Mouse (Mus musculus) cerebellum, adult 11-12 months (tissue): ENCODE results near the gene Pdia4.
A peak's percentile ranks its signal among the peaks of the same experiment; 100 is the strongest.

ENCODE experiments used
- DNase-seq: peaks from one replicate; pipeline ENCODE4 v3.0.0; 2022

Gene Pdia4

DNA sequence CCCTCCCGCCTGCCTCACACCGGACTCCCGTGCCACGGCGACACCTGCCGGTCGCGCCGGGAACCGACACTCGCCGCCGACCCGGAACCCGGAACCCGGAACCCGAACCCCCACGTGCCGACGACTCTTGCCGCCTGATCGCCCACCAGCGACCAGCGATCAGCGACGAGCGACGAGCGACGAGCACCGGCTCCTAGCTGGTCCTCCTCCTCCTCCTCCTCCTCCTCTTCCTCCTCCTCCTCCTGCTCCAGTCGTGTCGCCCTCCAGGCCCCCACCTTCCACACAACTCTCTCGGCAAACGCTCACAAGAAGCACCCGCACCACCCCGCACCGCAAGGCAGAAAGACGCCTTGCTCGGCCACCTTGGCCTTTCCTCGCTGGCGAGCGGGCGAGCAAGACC lies 60.1 kb downstream of the Pdia4 start:
- DNase-seq = peak; percentile 69

DNA sequence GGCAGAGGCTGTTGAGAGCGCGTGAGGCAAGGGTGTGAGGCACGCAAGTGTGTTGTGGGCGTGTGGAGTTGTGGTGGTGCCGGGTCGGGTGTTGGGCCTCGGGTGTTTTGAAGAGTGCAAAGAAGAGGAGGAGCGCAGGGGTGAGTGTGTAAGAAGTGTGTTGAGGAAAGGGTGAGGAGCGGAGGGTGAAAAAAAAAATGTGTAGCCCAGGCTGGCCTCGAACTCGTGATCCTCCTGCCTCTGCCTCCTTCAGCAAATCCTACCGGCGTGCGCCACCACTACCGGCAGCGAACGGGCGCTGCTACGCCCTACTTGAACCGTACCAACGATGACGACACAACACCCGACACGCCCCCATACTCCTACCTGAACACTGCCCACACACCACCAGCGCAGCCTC lies 64.9 kb downstream of the Pdia4 start:
- peak; percentile 95 for DNase-seq

DNA sequence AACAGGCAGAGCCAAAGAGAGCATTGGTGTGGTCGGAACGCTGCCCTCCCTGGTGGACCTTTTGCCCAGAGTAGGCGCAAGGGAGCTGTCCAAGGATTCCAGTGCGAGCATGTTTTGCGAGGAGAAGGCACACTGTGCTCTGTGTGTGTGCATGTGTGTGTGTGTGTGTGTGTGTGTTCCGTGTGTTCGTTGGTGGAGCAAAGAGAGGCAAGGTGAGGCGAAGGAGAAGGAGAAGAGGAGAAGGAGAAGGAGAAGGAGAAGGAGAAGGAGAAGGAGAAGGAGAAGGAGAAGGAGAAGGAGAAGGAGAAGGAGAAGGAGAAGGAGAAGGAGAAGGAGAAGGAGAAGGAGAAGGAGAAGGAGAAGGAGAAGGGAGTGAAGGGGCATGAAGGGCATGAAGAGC lies 65.3 kb downstream of the Pdia4 start:
- peak; percentile 34 for DNase-seq
